Mouse (Mus musculus) embryonic facial prominence, embryonic 13.5 days (tissue): ENCODE data around the gene Dytn. TPM values are rescaled to one million over a fixed set of nuclear protein-coding genes. Genes with fewer than 3 reads are reported as not detected.

Source experiments
- ATAC-seq: fragments of 200-750 bp; cut with Nextera tagmentation; 2 replicates; pipeline ENCODE4 v1.8.0; 2017; ENCODE audit warnings: low read depth; ENCODE audit not compliant: insufficient number of reproducible peaks, insufficient read depth, low FRiP score, low TSS enrichment
- H3K27ac ChIP-seq: fragments of 300-500 bp; sonication (generic); 2 replicates; pipeline ENCODE4 v1.5.1; 2015; ENCODE audit warnings: moderate library complexity, mild to moderate bottlenecking, inconsistent platforms
- H3K27me3 ChIP-seq: fragments of 300-500 bp; sonication (generic); 2 replicates; pipeline ENCODE4 v1.6.1; 2015; ENCODE audit warnings: mild to moderate bottlenecking, inconsistent platforms
- H3K36me3 ChIP-seq: fragments of 300-500 bp; sonication (generic); 2 replicates; pipeline ENCODE4 v1.6.1; 2015; ENCODE audit warnings: mild to moderate bottlenecking, inconsistent platforms
- H3K4me1 ChIP-seq: fragments of 300-500 bp; sonication (generic); 2 replicates; pipeline ENCODE4 v1.6.1; 2015; ENCODE audit warnings: inconsistent platforms
- H3K4me2 ChIP-seq: fragments of 300-500 bp; sonication (generic); 2 replicates; pipeline ENCODE4 v1.6.1; 2015; ENCODE audit warnings: moderate library complexity, mild to moderate bottlenecking, inconsistent platforms
- H3K4me3 ChIP-seq: fragments of 300-500 bp; sonication (generic); 2 replicates; pipeline ENCODE4 v1.5.1; 2015; ENCODE audit warnings: mild to moderate bottlenecking, inconsistent platforms
- H3K9ac ChIP-seq: fragments of 300-500 bp; sonication (generic); 2 replicates; pipeline ENCODE4 v1.6.1; 2015; ENCODE audit warnings: mild to moderate bottlenecking, inconsistent platforms
- H3K9me3 ChIP-seq: fragments of 300-500 bp; sonication (generic); 2 replicates; pipeline ENCODE4 v1.6.1; 2016; ENCODE audit warnings: inconsistent platforms
- WGBS: fragments of 180-500 bp; shearing (Covaris S2); methylation state at CpG from one replicate; pipeline ENCODE4 v1.1.7; 2015; ENCODE audit warnings: mixed read lengths; 5-methylcytosine and 5-hydroxymethylcytosine counted together
- polyA plus RNA-seq: library from polyadenylated mRNA; unstranded; fragments of >200 nt; fragmentation: Nextera tagmentation; extraction: Ambion mirVana; gene quantifications from 2 replicates; pipeline ENCODE4 v1.2.1, GENCODE M21; 2015

The Dytn gene
- not detected in 2 replicates for polyA plus RNA-seq

DNA sequence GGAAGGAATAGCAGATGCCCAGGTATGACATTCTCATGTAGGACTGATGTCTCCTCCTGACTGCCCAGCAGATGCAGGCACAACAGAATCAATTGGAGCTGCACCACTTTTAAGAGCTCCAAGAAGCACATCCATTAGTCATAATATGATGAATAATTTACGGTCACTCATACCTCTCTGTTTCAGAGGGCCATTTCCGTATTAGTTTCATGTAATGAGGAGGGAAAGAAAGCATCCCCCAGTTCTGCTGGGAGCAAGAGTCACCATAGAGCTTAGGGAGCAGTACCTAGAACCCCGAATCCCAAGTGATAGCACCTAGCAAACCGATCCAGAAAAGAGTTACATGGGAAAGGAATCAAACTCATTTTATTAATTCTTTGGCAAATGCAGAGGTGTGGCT, at the start of gene Dytn:
TSS of gene Dytn (minus strand) at position 101 of the 400 bp plus-strand sequence.
- H3K36me3 ChIP-seq, result no peaks in the 10 kb centered on the region
- H3K27me3 ChIP-seq, result no peaks in the 10 kb centered on the region
- no peak within 1 kb of the TSS for H3K9ac ChIP-seq
- H3K4me3 ChIP-seq, result no peak within 1 kb of the TSS
- WGBS, result 87% methylated on average over 4 of the region's 4 CpGs
- no peak for ATAC-seq
- H3K4me1 ChIP-seq, result peaks cover 3% of the 10 kb centered on the region; the same call in 1 of the 2 replicates
- no peak within 1 kb of the TSS for H3K4me2 ChIP-seq
- no peak within 1 kb of the TSS for H3K27ac ChIP-seq
- H3K9me3 ChIP-seq, result no peaks in the 10 kb centered on the region

DNA sequence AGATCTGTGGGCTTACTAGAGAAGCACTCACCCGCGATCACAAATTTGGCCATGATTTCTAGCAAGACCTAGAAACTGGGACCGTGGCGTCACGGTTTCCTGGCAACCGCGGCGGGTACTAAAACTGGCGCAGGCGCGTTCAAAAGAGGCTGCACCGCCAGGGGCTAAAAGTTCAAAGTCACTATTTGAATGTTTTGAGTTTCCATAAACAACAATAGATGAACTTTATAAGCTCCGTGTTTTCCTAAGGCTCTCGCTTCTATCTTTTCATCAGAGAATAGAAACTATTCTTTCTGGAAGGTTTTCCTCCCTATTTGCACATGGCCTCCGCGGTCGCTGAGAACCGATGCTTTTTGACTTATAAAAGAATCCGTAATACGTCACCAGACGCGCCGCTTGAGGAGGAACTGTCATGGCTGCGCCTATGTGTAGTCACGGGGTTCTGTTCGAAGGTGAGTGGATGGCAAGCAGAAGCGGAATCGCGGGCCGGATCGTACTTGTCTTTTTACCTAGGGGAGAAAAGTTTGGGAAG, 43.6 kb upstream of the Dytn start, which contains the start of the genes Mdh1b and Fastkd2:
TSS of gene Mdh1b (minus strand) at position 79 of the 532 bp plus-strand sequence.
TSS of gene Fastkd2 (plus strand) at position 375 of the 532 bp plus-strand sequence.
- Histone ChIP-seq H3K9ac (peak within 1 kb of the TSS; percentile 83), H3K27ac (no peak within 1 kb of the TSS), H3K4me1 (peaks cover 18% of the 10 kb centered on the region), H3K36me3 (no peaks in the 10 kb centered on the region), H3K4me2 (peak within 1 kb of the TSS; percentile 64), H3K4me3 (peak within 1 kb of the TSS; percentile 75), H3K9me3 (no peaks in the 10 kb centered on the region), H3K27me3 (peaks cover 4% of the 10 kb centered on the region; the same call in 1 of the 2 replicates)
- ATAC-seq, result peak; percentile 88
- WGBS, result under 1% methylated on average over 31 of the region's 31 CpGs

DNA sequence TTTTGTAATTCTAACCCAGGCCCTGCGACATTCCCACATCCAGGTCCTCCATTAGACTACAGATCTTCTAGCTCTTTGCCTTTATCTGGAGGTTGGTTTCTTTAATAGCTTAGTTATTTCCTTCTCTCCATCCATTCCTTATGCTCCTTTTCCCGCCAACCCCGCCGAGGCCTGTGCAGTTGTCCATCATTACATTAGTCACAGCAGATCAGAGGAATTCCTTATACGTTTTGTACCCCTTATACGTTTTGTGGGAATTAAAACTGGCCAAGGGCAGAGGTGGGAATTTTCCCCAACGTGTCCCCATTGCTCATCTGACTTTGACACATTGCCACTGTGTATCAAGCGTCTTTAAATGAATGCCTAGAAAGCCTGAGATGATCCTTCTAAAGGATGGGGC, 43.1 kb upstream of the Dytn start:
- H3K36me3 ChIP-seq, result no peaks in the 10 kb centered on the region
- H3K27ac ChIP-seq, result no peak overlapping the region
- no peak for ATAC-seq
- peak overlapping the region; percentile 64 for H3K4me2 ChIP-seq
- peaks cover 4% of the 10 kb centered on the region; the same call in 1 of the 2 replicates for H3K27me3 ChIP-seq
- peaks cover 18% of the 10 kb centered on the region for H3K4me1 ChIP-seq
- H3K4me3 ChIP-seq, result peak overlapping the region; percentile 75
- no peaks in the 10 kb centered on the region for H3K9me3 ChIP-seq
- 40% methylated on average over 8 of the region's 8 CpGs for WGBS
- peak overlapping the region; percentile 59 for H3K9ac ChIP-seq

DNA sequence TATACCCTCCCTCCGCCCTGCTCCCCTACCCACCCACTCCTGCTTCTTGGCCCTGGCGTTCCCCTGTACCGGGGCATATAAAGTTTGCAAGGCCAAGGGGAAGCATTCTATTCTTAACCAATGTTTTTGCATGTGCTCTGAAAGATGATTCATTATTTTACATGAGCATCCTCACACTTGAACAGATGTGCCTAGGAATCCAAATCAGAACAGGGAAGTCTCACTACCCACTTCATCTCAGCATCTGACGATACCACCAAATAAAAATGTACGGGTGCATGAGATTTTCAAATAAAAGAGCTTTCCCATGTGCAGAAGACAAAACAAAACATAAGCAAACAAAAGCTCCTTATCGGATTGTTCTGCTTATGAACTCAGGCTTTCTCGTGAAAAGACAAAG, 33.4 kb upstream of the Dytn start:
- no peaks in the 10 kb centered on the region for H3K27me3 ChIP-seq
- no peak overlapping the region for H3K4me2 ChIP-seq
- no peaks in the 10 kb centered on the region for H3K4me1 ChIP-seq
- WGBS, result 86% methylated on average over 7 of the region's 7 CpGs
- H3K27ac ChIP-seq, result no peak overlapping the region
- H3K9ac ChIP-seq, result no peak overlapping the region
- H3K9me3 ChIP-seq, result no peaks in the 10 kb centered on the region
- H3K36me3 ChIP-seq, result no peaks in the 10 kb centered on the region
- no peak overlapping the region for H3K4me3 ChIP-seq
- no peak for ATAC-seq

DNA sequence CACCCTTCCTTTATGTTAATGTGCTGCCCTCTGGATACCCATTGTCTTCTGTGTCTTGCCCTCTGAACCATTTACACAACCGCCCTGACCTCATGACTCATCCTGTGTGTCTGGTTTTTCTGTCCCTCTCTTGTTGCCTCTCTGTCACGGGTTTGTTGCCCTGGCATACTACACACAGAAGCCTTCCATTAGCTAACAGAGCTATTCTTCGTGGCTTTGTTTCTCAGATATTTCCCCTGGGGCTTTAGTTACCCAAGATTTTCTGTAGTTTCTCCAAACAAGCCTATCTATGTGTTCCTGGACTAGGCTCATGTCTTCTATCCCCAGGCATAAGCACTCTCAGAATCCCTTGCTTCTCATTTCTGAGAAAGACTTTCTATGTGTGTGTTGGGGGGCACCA, 22.1 kb upstream of the Dytn start:
- ATAC-seq, result no peak
- Histone ChIP-seq H3K27ac (no peak overlapping the region), H3K9ac (no peak overlapping the region), H3K4me1 (peaks cover 4% of the 10 kb centered on the region; the same call in 1 of the 2 replicates), H3K36me3 (no peaks in the 10 kb centered on the region), H3K4me2 (no peak overlapping the region), H3K4me3 (no peak overlapping the region), H3K9me3 (no peaks in the 10 kb centered on the region), H3K27me3 (no peaks in the 10 kb centered on the region)
- 54% methylated on average over 3 of the region's 3 CpGs for WGBS

DNA sequence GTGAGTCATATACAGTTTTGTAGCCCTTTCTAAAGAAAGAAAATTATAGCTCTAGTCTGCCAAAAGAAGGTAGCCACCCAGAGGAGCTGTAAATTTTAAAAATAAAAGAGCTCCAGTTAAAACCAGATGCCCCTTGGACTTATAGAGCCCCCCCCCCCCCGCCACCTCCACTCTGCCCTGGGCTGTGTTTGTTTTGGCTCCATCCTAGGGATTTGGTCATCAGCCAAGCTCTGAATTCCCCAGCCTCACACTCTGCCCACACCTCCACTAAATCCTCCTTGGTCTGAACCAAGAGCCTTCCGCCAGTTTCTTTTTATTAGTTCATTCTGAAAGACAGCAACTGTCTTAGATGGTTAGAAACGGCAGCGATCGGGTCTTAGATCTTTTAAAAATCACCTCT, 19.0 kb upstream of the Dytn start:
- no peaks in the 10 kb centered on the region for H3K9me3 ChIP-seq
- H3K36me3 ChIP-seq, result no peaks in the 10 kb centered on the region
- H3K27ac ChIP-seq, result no peak overlapping the region
- peaks cover 4% of the 10 kb centered on the region; the same call in 1 of the 2 replicates for H3K4me1 ChIP-seq
- no peak overlapping the region for H3K4me2 ChIP-seq
- no peak overlapping the region for H3K4me3 ChIP-seq
- 68% methylated on average over 5 of the region's 5 CpGs for WGBS
- no peak for ATAC-seq
- no peaks in the 10 kb centered on the region for H3K27me3 ChIP-seq
- no peak overlapping the region for H3K9ac ChIP-seq

DNA sequence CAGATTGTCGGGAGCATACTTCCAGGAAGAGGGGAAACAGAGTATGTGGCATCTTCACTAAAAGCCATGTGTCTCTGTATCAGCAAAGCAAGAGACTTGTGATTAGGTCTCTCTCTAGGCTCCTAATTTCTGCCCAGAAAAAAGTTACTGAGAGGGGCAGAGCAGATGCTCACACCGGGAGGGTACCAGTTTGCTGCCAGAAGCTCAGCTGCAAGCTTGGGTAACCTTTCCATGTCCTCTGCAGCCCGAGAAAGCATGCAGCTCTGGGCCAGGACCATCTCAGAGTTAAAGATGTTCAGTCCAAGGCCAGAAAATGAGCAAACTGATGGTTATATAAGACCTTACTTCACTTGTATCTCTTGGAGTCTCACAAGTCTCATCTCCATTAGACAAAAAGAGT, 10.1 kb upstream of the Dytn start:
- no peak for ATAC-seq
- Histone ChIP-seq H3K27me3 (no peaks in the 10 kb centered on the region), H3K4me2 (no peak overlapping the region), H3K4me3 (no peak overlapping the region), H3K9ac (no peak overlapping the region), H3K4me1 (no peaks in the 10 kb centered on the region), H3K36me3 (no peaks in the 10 kb centered on the region), H3K9me3 (no peaks in the 10 kb centered on the region), H3K27ac (no peak overlapping the region)
- 72% methylated on average over 3 of the region's 3 CpGs for WGBS

DNA sequence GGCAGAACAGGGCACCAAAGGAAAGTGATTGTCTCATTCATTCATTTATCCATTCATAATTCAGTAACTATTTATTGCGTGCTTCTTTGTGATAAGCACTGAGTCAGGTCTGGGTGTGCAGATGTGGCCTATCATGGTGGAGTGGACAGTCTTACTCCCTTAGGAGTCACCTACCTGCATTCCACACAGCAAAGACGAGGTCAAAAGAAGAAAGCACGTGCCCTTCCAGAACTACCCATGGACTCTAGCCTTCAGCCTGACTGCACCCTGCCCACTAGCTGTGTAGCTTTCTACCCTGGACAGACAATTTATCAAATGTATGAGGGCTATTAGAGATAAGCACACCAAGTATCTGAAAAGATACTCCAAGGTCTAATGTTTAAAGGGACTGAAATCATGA, 10.8 kb downstream of the Dytn start:
- H3K27ac ChIP-seq, result no peak overlapping the region
- no peak for ATAC-seq
- no peaks in the 10 kb centered on the region for H3K36me3 ChIP-seq
- no peaks in the 10 kb centered on the region for H3K9me3 ChIP-seq
- no peaks in the 10 kb centered on the region for H3K4me1 ChIP-seq
- no peak overlapping the region for H3K9ac ChIP-seq
- WGBS, result 85% methylated on average over 3 of the region's 3 CpGs
- H3K4me2 ChIP-seq, result no peak overlapping the region
- H3K27me3 ChIP-seq, result peaks cover 3% of the 10 kb centered on the region
- no peak overlapping the region for H3K4me3 ChIP-seq

DNA sequence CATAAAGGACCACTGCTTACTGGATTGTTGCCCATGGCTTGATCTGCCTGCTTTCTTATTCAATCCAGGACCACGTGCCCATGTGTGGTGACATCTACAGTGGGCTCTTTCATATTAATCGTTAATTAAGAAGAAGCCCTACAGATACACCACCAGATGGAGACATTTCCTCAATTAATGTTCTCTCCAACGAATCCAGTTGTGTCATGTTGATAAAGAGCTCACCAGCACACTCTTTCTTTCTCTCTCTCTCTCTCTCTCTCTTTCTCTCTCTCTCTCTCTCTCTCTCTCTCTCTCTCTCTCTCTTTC, 17.9 kb downstream of the Dytn start:
- H3K27ac ChIP-seq, result no peak overlapping the region
- peak overlapping the region; percentile 38 for H3K4me2 ChIP-seq
- H3K36me3 ChIP-seq, result no peaks in the 10 kb centered on the region
- 1% methylated on average over 3 of the region's 3 CpGs for WGBS
- peaks cover 10% of the 10 kb centered on the region for H3K4me1 ChIP-seq
- H3K27me3 ChIP-seq, result peaks cover 3% of the 10 kb centered on the region
- no peak overlapping the region for H3K4me3 ChIP-seq
- no peak for ATAC-seq
- no peaks in the 10 kb centered on the region for H3K9me3 ChIP-seq
- H3K9ac ChIP-seq, result 0 out of 2 replicates have a peak overlapping the region, but pooled peaks have one; percentile 16

DNA sequence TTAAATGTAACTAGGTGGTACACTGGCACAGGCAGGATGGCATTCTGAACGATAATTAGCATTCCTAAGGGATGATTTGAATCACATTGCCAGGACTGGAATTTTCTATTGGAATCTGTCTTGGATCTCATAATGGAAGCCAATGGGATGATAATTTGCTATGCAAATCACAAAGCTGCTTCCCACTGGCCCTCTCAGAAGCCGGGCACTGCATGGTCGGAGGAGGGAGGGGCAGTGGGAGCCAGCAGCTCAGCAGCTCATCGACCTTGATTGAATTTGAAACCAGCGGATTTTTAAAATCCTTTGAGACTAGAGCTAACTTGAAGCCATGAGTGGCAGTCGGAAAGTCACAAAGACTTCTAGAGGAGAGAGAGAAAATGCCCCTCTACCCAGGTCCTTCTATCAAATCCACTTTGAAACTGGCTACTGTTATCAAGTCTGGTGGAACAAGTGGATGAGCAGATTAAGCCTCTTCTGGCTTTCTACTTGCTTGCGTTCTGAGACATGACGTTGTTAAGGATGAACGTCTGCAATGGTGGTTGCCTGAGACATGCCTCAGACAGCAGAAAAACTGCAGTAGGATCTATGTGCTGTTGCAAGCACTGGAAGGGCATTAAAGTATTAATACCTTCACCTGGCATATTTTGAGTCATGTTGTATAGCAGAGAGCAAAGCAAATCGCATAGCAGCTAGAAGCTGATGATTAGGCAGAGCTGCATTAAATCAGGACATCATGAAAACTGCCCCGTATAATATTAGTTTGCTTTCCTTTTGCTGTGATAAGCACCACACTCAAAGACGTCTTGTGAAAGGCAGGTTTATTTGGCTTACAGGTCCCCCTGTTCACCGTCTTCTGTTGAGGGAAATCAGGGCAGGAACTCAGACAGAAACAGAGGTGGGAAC, 18.5 kb downstream of the Dytn start:
- Histone ChIP-seq H3K4me3 (no peak overlapping the region), H3K36me3 (no peaks in the 10 kb centered on the region), H3K27ac (no peak overlapping the region), H3K4me2 (peak overlapping the region; percentile 38), H3K9me3 (no peaks in the 10 kb centered on the region), H3K27me3 (peaks cover 3% of the 10 kb centered on the region), H3K9ac (peak overlapping the region; percentile 51; the same call in 1 of the 2 replicates), H3K4me1 (peaks cover 10% of the 10 kb centered on the region)
- ATAC-seq, result no peak
- WGBS, result 16% methylated on average over 13 of the region's 13 CpGs

DNA sequence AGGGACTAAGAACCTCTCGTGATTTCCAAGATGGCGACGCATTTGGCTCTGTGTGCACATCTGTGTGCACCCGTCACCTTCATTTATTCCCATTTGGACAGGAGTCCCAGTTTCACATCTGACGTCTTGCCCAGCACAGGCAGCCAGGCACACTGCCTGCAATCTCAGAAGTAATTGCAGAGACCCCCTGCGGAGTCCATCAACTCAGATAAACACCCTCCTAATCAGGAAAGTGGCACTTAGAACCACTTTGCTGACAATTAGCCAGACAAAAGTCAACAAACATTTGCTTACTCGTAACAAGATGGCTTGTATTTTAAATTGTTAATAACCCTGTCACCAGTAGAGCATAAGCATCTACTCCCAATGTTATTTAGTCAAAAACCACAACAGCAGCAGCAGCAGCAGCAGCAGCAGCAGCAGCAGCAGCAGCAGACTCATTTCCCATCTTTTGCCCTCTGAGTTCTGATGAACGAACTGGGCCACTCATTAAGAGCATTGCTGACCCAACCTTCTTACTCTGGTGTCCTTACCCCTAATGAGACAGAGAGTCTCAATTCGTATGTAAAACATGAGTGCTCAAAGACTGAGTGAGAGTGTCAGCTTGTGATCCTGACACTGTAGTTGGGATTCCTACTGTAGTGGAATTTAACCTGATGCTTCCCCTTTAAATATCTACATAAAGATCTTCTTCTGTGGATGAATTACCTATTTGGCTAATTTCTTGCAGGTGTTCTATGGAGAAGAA, 19.4 kb downstream of the Dytn start:
- Histone ChIP-seq H3K27ac (no peak overlapping the region), H3K36me3 (no peaks in the 10 kb centered on the region), H3K4me2 (no peak overlapping the region), H3K27me3 (peaks cover 3% of the 10 kb centered on the region), H3K9ac (0 out of 2 replicates have a peak overlapping the region, but pooled peaks have one; percentile 51), H3K4me1 (peaks cover 10% of the 10 kb centered on the region), H3K9me3 (no peaks in the 10 kb centered on the region), H3K4me3 (no peak overlapping the region)
- no peak for ATAC-seq
- 41% methylated on average over 9 of the region's 9 CpGs for WGBS
